Mouse (Mus musculus): ENCODE data around the gene Leng9. TPM values are rescaled to one million over a fixed set of nuclear protein-coding genes. Genes with fewer than 3 reads are reported as not detected.
"Not testable (repeated sequence)": the region's sequence is repeated elsewhere in the genome, so short reads cannot be mapped to it uniquely, and the experiment has no call there.

The Leng9 gene
- polyA plus RNA-seq (2015; fragmentation: Nextera tagmentation; extraction: Ambion mirVana), result 4.4 and 5.7 TPM in 2 replicates

GRCm38 (mm10) chr7:4150059-4150541 is at the start of gene Leng9:
TSS of gene Leng9 (minus strand) at chr7:4150374.
- H3K36me3 ChIP-seq, result peaks cover 26% of the 10 kb centered on the region
- H3K9me3 ChIP-seq, result no peaks in the 10 kb centered on the region
- peak within 1 kb of the TSS; percentile 93 for H3K4me2 ChIP-seq
- H3K9ac ChIP-seq, result peak within 1 kb of the TSS; percentile 73
- peak within 1 kb of the TSS; percentile 94 for H3K27ac ChIP-seq (replicated peaks)
- WGBS, result 1% methylated on average over 14 of the region's 14 CpGs
- H3K4me1 ChIP-seq (replicated peaks), result peaks cover 34% of the 10 kb centered on the region
- ATAC-seq (ENCODE audit: low FRiP score, low read depth), result peak; percentile 35
- H3K27me3 ChIP-seq, result peaks cover 20% of the 10 kb centered on the region
- peak within 1 kb of the TSS; percentile 64 for H3K4me3 ChIP-seq

DNA sequence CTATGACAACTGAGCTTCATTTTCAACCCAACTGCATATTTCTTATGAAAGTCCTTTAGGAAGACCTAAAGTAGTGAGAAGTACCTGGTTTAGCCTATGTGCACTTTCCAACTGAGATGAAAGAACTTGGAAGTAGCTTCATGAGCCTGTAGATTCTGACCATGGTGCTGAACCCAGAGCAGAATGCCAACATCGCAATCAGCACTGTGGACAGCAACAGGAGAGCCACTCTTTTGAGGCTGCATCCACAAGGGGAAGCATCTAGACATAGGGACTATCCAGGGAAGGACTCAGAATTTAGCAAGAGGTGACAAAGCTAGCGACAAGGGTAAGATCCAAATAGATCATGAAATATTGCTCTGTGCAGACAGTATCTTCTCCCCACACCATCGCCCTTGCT is 28.3 kb upstream of the Leng9 start:
- no peaks in the 10 kb centered on the region for H3K27me3 ChIP-seq
- H3K4me3 ChIP-seq, result no peak overlapping the region
- H3K9ac ChIP-seq, result no peak overlapping the region
- H3K4me2 ChIP-seq, result no peak overlapping the region
- no peak for ATAC-seq (ENCODE audit: low FRiP score, low read depth)
- H3K4me1 ChIP-seq (replicated peaks), result no peaks in the 10 kb centered on the region
- H3K27ac ChIP-seq (replicated peaks), result no peak overlapping the region
- 48% methylated on average over 3 of the region's 3 CpGs for WGBS
- no peaks in the 10 kb centered on the region for H3K9me3 ChIP-seq
- no peaks in the 10 kb centered on the region for H3K36me3 ChIP-seq

- Histone ChIP-seq H3K27ac (replicated peaks) (no peak overlapping the region), H3K36me3 (no peaks in the 10 kb centered on the region), H3K4me2 (no peak overlapping the region), H3K9me3 (no peaks in the 10 kb centered on the region), H3K4me1 (replicated peaks) (0 out of 2 replicates have a peak, but pooled peaks cover under 1% of the 10 kb centered on the region), H3K27me3 (no peaks in the 10 kb centered on the region), H3K9ac (no peak overlapping the region), H3K4me3 (no peak overlapping the region)
- WGBS, result 84% methylated on average over 6 of the region's 6 CpGs
- no peak for ATAC-seq (ENCODE audit: low FRiP score, low read depth)
Measured at GRCm38 (mm10) chr7:4170193-4170938, 20.2 kb upstream of the Leng9 start.

- Histone ChIP-seq H3K9me3 (no peaks in the 10 kb centered on the region), H3K4me2 (no peak overlapping the region), H3K27ac (replicated peaks) (no peak overlapping the region), H3K4me1 (replicated peaks) (peaks cover 16% of the 10 kb centered on the region), H3K36me3 (no peaks in the 10 kb centered on the region), H3K4me3 (no peak overlapping the region), H3K9ac (no peak overlapping the region), H3K27me3 (no peaks in the 10 kb centered on the region)
- no peak for ATAC-seq (ENCODE audit: low FRiP score, low read depth)
Measured at GRCm38 (mm10) chr7:4167098-4167497, 16.9 kb upstream of the Leng9 start.

GRCm38 (mm10) chr7:4165286-4165685 is 15.1 kb upstream of the Leng9 start:
- Histone ChIP-seq H3K4me1 (replicated peaks) (peaks cover 16% of the 10 kb centered on the region), H3K36me3 (no peaks in the 10 kb centered on the region), H3K27ac (replicated peaks) (no peak overlapping the region), H3K4me2 (peak overlapping the region; percentile 51; the same call in 1 of the 2 replicates), H3K27me3 (no peaks in the 10 kb centered on the region), H3K4me3 (no peak overlapping the region), H3K9me3 (no peaks in the 10 kb centered on the region), H3K9ac (no peak overlapping the region)
- no peak for ATAC-seq (ENCODE audit: low FRiP score, low read depth)
- WGBS, result 38% methylated on average over 3 of the region's 3 CpGs

DNA sequence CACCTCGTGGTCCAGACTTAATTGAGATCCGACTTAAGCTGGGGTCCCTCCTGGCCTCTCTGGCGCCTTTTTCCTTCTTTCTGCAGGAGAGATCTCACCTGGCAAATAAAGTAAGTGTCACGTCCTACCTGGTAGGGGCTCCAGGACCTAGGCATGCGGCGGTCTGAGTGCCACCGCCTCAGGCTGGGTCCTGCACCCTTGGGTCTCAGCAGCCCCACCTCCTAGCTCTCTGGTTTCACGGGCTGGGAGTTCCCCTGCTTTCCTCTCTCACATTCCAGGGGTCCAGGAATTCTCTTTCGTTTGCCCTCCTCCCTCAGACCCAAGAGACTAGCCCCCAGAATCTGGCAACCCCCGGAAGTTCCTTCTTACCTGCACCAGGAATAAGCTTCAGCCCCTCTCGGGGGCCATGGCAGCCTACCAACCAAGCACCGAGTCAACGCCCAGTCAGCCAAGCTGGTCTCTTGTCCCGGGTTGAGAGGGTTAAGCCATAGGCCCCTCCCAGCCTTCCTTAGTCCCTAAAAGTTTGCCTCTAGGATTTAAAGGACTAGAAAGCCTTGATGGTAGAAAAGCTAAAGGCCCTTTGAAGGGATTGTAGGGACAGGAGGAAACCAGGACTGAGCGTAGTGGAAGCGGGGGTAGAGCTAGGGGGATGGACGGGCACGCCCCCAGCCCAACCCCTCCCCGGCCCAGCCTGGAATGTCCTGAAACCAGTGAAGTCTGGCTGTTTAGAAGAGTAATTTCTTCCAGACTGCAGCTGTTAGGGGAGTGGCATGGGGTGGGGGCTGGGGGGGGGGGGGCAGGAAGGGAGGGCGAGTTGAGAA is 14.1 kb upstream of the Leng9 start, which contains the start of gene Cdc42ep5:
Cdc42ep5 (minus strand) TSS at position 771 of the 821 bp plus-strand sequence.
- H3K9ac ChIP-seq, result peak within 1 kb of the TSS; percentile 3
- H3K4me1 ChIP-seq (replicated peaks), result peaks cover 16% of the 10 kb centered on the region
- H3K4me2 ChIP-seq, result peak within 1 kb of the TSS; percentile 51
- H3K4me3 ChIP-seq, result peak within 1 kb of the TSS; percentile 26
- H3K9me3 ChIP-seq, result no peaks in the 10 kb centered on the region
- H3K36me3 ChIP-seq, result no peaks in the 10 kb centered on the region
- ATAC-seq (ENCODE audit: low FRiP score, low read depth), result peak; percentile 82; the same call in 1 of the 2 replicates
- WGBS, result 1% methylated on average over 19 of the region's 20 CpGs
- no peaks in the 10 kb centered on the region for H3K27me3 ChIP-seq
- no peak within 1 kb of the TSS for H3K27ac ChIP-seq (replicated peaks)

DNA sequence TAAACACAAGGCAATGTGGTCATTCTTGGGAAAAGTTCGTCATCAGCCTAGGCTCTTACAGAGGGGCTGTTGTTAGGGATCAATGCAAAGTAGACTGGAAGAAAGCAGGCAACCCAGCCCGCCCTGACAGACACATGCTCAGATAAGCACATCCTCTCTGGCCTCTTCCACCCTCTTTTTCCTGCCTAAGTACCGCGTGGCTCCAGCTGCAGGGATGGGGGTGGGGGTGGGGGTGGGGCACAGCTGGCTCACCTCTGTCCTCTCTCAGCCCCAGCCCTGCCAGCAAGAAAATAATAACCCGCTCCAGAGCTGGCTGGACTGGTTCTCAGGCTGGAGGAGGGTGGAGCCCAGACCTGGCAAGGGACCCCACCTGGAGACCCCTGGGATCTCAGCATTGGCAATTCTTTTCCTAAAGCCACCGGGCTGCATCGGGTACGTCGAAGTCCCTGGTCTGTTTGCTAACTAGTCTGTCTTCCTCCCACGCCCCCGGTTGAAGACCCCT is 13.4 kb upstream of the Leng9 start:
- no peak overlapping the region for H3K27ac ChIP-seq (replicated peaks)
- H3K4me1 ChIP-seq (replicated peaks), result peaks cover 16% of the 10 kb centered on the region
- H3K9ac ChIP-seq, result peak overlapping the region; percentile 3; the same call in 1 of the 2 replicates
- WGBS, result 4% methylated on average over 11 of the region's 11 CpGs
- H3K36me3 ChIP-seq, result no peaks in the 10 kb centered on the region
- no peaks in the 10 kb centered on the region for H3K27me3 ChIP-seq
- H3K4me3 ChIP-seq, result peak overlapping the region; percentile 26
- peak overlapping the region; percentile 51 for H3K4me2 ChIP-seq
- peak; percentile 34; the same call in 1 of the 2 replicates for ATAC-seq (ENCODE audit: low FRiP score, low read depth)
- H3K9me3 ChIP-seq, result no peaks in the 10 kb centered on the region

- not testable (repeated sequence) for H3K27me3 ChIP-seq; ATAC-seq (ENCODE audit: low FRiP score, low read depth); H3K9me3 ChIP-seq; H3K9ac ChIP-seq; H3K4me2 ChIP-seq; H3K27ac ChIP-seq (replicated peaks); H3K36me3 ChIP-seq; H3K4me3 ChIP-seq
- whole genome bisulfite sequencing, result 98% methylated on average over 4 of the region's 4 CpGs
- peaks cover 16% of the 10 kb centered on the region for H3K4me1 ChIP-seq (replicated peaks)
Measured at GRCm38 (mm10) chr7:4161596-4161995, 11.4 kb upstream of the Leng9 start.

DNA sequence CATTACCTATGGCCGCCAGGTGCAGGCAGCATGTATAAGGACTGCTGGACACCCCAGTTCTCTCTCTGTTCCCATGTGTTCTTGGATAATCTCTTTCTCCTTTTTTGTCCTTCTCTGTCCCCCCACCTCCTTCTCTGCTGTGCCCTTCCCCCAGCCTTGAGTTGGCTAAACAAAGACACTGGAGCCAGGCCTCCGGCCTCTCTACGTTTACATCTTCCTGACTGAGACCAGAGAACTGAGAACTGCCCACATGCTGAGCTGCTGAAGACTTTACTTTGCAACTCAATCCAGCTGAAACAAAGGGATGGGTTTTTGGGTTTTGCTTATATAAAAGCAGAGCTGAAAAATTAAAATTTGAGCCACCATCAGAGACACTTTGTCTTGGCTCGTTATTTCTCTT is 4.8 kb upstream of the Leng9 start:
- 28% methylated on average over 4 of the region's 4 CpGs for WGBS
- H3K36me3 ChIP-seq, result no peaks in the 10 kb centered on the region
- peaks cover 20% of the 10 kb centered on the region for H3K27me3 ChIP-seq
- no peak overlapping the region for H3K27ac ChIP-seq (replicated peaks)
- no peak overlapping the region for H3K9ac ChIP-seq
- H3K4me1 ChIP-seq (replicated peaks), result peaks cover 17% of the 10 kb centered on the region
- no peak overlapping the region for H3K4me2 ChIP-seq
- H3K9me3 ChIP-seq, result no peaks in the 10 kb centered on the region
- H3K4me3 ChIP-seq, result no peak overlapping the region
- ATAC-seq (ENCODE audit: low FRiP score, low read depth), result no peak

- H3K9me3 ChIP-seq, result no peaks in the 10 kb centered on the region
Measured at GRCm38 (mm10) chr7:4154356-4154755, 4.2 kb upstream of the Leng9 start.

GRCm38 (mm10) chr7:4151241-4151640 is 1.1 kb upstream of the Leng9 start:
- H3K27me3 ChIP-seq, result peaks cover 20% of the 10 kb centered on the region
- H3K27ac ChIP-seq (replicated peaks), result no peak overlapping the region
- H3K4me2 ChIP-seq, result peak overlapping the region; percentile 93
- peak; percentile 36 for ATAC-seq (ENCODE audit: low FRiP score, low read depth)
- no peaks in the 10 kb centered on the region for H3K9me3 ChIP-seq
- H3K4me1 ChIP-seq (replicated peaks), result peaks cover 34% of the 10 kb centered on the region
- peak overlapping the region; percentile 64 for H3K4me3 ChIP-seq
- WGBS, result 12% methylated on average over 22 of the region's 22 CpGs
- H3K9ac ChIP-seq, result peak overlapping the region; percentile 73
- H3K36me3 ChIP-seq, result peaks cover 14% of the 10 kb centered on the region

More at GRCm38 (mm10) chr7:4154356-4154755, 4.2 kb upstream of the Leng9 start:
- no peaks in the 10 kb centered on the region for H3K36me3 ChIP-seq
- H3K4me1 ChIP-seq (replicated peaks), result peaks cover 21% of the 10 kb centered on the region
- no peak overlapping the region for H3K27ac ChIP-seq (replicated peaks)
- H3K9ac ChIP-seq, result no peak overlapping the region
- no peak overlapping the region for H3K4me3 ChIP-seq
- peaks cover 20% of the 10 kb centered on the region for H3K27me3 ChIP-seq
- WGBS, result 68% methylated on average over 5 of the region's 5 CpGs
- ATAC-seq (ENCODE audit: low FRiP score, low read depth), result no peak
- no peak overlapping the region for H3K4me2 ChIP-seq
